Mouse (Mus musculus) heart, adult 2 months (tissue): Measurements from ENCODE around the gene Siglec1. TPM values are rescaled to one million over a fixed set of nuclear protein-coding genes. Genes with fewer than 3 reads are reported as not detected.

Experiments
- DNase-seq, 2 experiments: peaks; one replicate each; pipeline ENCODE4 v3.0.0; 2021
- H3K27ac ChIP-seq: fragments of 200-600 bp; 2 replicates; pipeline ENCODE4 v1.8.1; 2022
- H3K27me3 ChIP-seq: fragments of 200-500 bp; 2 replicates; pipeline ENCODE4 v1.6.1; 2012; ENCODE audit warnings: mild to moderate bottlenecking, low read length, inconsistent platforms, mixed read lengths; ENCODE audit not compliant: control insufficient read depth, insufficient read depth
- H3K36me3 ChIP-seq: fragments of 200-500 bp; 2 replicates; pipeline ENCODE4 v1.6.1; 2012; ENCODE audit warnings: low read length, inconsistent platforms; ENCODE audit not compliant: control insufficient read depth, insufficient read depth
- H3K4me1 ChIP-seq: fragments of 200-500 bp; 2 replicates; pipeline ENCODE4 v1.6.1; 2011; ENCODE audit warnings: low read length; ENCODE audit not compliant: control insufficient read depth, insufficient read depth
- H3K4me3 ChIP-seq: fragments of 200-600 bp; 2 replicates; pipeline ENCODE4 v1.8.1; 2022
- H3K79me2 ChIP-seq: fragments of 200-500 bp; replicated peaks from 2 replicates; pipeline ENCODE4 v1.6.1; 2012; ENCODE audit warnings: mild to moderate bottlenecking, inconsistent platforms, low read length, moderate library complexity, mixed read lengths; ENCODE audit not compliant: control insufficient read depth, insufficient read depth
- H3K9ac ChIP-seq: fragments of 200-500 bp; 2 replicates; pipeline ENCODE4 v1.6.1; 2012; ENCODE audit warnings: low read depth, mild to moderate bottlenecking, control low read depth, inconsistent platforms, low read length, mixed read lengths
- CTCF ChIP-seq: fragments of 200-600 bp; IDR thresholded peaks from 2 replicates; pipeline ENCODE4 v1.8.1; 2022; ENCODE audit warnings: antibody characterized with exemption, mild to moderate bottlenecking, moderate library complexity
- EP300 ChIP-seq: fragments of 200-500 bp; IDR thresholded peaks from 2 replicates; pipeline ENCODE4 v1.6.1; 2011; ENCODE audit warnings: low read depth, low read length, control low read depth; ENCODE audit not compliant: insufficient read depth
- POLR2A ChIP-seq: fragments of 200-500 bp; IDR thresholded peaks from 2 replicates; pipeline ENCODE4 v1.6.1; 2011; ENCODE audit warnings: mild to moderate bottlenecking, low read depth, low read length, control low read depth; ENCODE audit not compliant: insufficient read depth
- WGBS: fragments of 180-500 bp; shearing (Covaris S2); methylation state at CpG from one replicate; pipeline ENCODE4 v1.1.7; 2018; 5-methylcytosine and 5-hydroxymethylcytosine counted together
- intact Hi-C: fragments of 180-260 bp; cut with DNase I; formaldehyde crosslinking; loops from one replicate; pipeline ENCODE4 v1.15.1; 2025
- polyA plus RNA-seq: library from polyadenylated mRNA; depleted of rRNA; stranded (reverse); fragments of >200 nt; gene quantifications from 2 replicates; pipeline ENCODE4 v1.2.3, GENCODE M21; 2012
- total RNA-seq, 2 experiments: library from RNA; stranded (reverse); gene quantifications; 2 replicates each; pipeline ENCODE4 v1.2.3; 2021

The Siglec1 gene
- total and polyA plus RNA-seq, 3 experiments: 2.1 to 3.1 (median 2.5) TPM

- intact Hi-C loops: no loop called here
- no peak for TF ChIP-seq CTCF
- no peak for TF ChIP-seq POLR2A
- no peak for TF ChIP-seq EP300
- Histone ChIP-seq H3K4me1 (peaks cover 1% of the 10 kb centered on the region; the same call in 1 of the 2 replicates), H3K36me3 (no peaks in the 10 kb centered on the region), H3K27me3 (peaks cover 11% of the 10 kb centered on the region; the same call in 1 of the 2 replicates), H3K79me2 (no peaks in the 10 kb centered on the region), H3K4me3 (no peak overlapping the region), H3K9ac (no peak overlapping the region), H3K27ac (no peak overlapping the region)
- DNase-seq: peak in 1 of 2 experiments; percentile 18
- WGBS: 77% methylated on average over 6 of the region's 6 CpGs
These were observed 33.6 kb downstream of the Siglec1 start for GRCm38 (mm10) chr2:131052862-131053418.

DNA sequence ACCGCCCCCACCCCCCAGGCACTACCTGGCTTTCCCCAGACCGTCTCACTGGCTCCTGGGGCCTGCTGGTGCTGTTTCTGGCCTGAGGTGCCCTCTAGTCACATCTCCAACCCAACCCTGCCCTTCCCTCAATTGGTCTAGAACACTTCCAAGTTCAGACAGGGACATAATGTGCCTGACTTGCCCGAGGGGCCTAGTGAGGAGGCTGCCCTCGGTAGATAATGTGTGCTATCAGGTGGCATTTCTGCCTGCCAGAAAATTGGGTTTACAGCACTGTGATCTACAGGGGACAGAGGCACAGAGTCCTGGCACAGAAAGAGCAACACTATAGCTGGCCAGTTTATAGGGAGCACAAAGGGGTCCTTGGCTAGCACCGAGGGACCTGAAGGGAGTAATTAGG, 34.5 kb downstream of the Siglec1 start:
- WGBS: 57% methylated on average over 5 of the region's 5 CpGs
- H3K79me2 ChIP-seq: no peaks in the 10 kb centered on the region
- H3K36me3 ChIP-seq: no peaks in the 10 kb centered on the region
- H3K9ac ChIP-seq: no peak overlapping the region
- no peak overlapping the region for H3K4me3 ChIP-seq
- H3K27ac ChIP-seq: no peak overlapping the region
- peaks cover 11% of the 10 kb centered on the region; the same call in 1 of the 2 replicates for H3K27me3 ChIP-seq
- TF ChIP-seq CTCF (no peak), POLR2A (no peak), EP300 (no peak)
- H3K4me1 ChIP-seq: peaks cover 1% of the 10 kb centered on the region; the same call in 1 of the 2 replicates
- DNase-seq: peak in 1 of 2 experiments; percentile 5
- intact Hi-C loops: no loop called here

GRCm38 (mm10) chr2:131046025-131046424, 40.5 kb downstream of the Siglec1 start:
- intact Hi-C loops: no loop called here

DNA sequence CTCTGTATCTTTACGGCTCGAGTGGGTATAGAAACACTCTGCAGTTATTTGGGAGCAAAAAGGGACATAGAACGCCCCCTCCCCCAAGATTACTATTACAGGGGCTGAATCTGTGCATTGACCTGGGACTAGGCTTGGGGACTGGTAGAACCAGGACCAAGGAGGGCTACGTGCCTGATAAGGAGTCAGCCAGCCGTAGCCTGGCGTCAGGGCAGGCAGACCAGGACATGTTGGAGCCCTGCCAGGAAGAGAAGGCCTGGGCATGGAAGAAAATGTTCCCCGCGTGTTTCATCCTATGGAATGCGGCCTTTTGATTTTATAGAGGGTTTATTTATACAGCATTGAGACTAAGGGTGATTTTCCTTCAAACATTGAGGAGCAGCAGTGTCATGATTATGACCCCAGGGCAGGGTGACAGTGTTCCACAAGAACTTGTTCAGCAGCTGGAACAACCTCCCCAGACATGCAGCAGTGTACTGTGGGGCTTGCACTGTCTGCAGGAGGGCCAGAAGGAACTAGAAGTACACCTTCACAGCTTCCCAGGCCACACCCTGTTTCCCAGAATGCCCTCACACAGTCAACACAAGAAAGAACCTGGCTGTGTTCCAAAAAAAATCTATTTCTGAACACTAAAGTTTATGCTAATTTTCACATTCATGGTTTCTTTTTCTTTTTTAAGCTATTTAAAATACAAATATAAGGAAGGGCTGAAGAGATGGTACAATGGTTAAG, 41.4 kb downstream of the Siglec1 start:
- WGBS: 45% methylated on average over 9 of the region's 9 CpGs
- no peak overlapping the region for H3K4me3 ChIP-seq
- H3K79me2 ChIP-seq: no peaks in the 10 kb centered on the region
- H3K36me3 ChIP-seq: no peaks in the 10 kb centered on the region
- no peak for DNase-seq
- TF ChIP-seq CTCF: no peak
- TF ChIP-seq POLR2A: no peak
- H3K4me1 ChIP-seq: peaks cover 5% of the 10 kb centered on the region
- no peak overlapping the region for H3K27ac ChIP-seq
- H3K9ac ChIP-seq: no peak overlapping the region
- peaks cover 6% of the 10 kb centered on the region for H3K27me3 ChIP-seq
- intact Hi-C loops: no loop called here

More at GRCm38 (mm10) chr2:131046025-131046424, 40.5 kb downstream of the Siglec1 start:
- no peak overlapping the region for H3K27ac ChIP-seq
- H3K9ac ChIP-seq: no peak overlapping the region
- H3K79me2 ChIP-seq: no peaks in the 10 kb centered on the region
- no peak for DNase-seq
- TF ChIP-seq EP300 (no peak), POLR2A (no peak), CTCF (no peak)
- H3K4me3 ChIP-seq: no peak overlapping the region
- H3K4me1 ChIP-seq: peaks cover 5% of the 10 kb centered on the region
- H3K36me3 ChIP-seq: no peaks in the 10 kb centered on the region
- WGBS: 70% methylated on average over 2 of the region's 2 CpGs
- H3K27me3 ChIP-seq: peaks cover 6% of the 10 kb centered on the region

DNA sequence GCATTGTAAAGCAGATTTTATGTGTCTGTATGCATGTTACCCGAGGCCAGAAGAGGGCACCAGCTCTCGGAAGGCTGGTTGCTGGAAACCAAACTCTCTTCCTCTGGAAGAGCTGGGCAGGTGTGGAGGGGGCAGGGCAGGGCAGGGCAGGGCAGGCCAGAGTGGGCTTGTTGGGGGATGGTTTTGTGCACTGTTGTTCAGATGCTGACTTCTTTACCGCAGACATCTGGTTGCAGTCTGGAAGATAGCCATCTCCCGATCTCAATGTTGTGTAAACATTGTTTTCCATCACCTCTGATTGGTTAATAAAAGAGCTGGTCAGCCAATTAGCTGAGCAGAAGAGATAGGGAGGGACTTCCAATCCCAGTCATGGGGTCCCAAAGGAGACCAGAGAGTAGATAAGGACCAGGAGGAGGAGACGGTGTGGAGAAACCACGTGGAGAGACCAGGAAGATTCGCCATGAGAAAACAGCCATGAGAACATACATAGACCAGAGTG, 42.2 kb downstream of the Siglec1 start:
- no peak for DNase-seq
- intact Hi-C loops: no loop called here
- H3K4me3 ChIP-seq: no peak overlapping the region
- peaks cover 6% of the 10 kb centered on the region for H3K27me3 ChIP-seq
- H3K4me1 ChIP-seq: peaks cover 5% of the 10 kb centered on the region
- H3K27ac ChIP-seq: no peak overlapping the region
- TF ChIP-seq CTCF (0 out of 2 replicates have a peak, but pooled peaks have one; percentile 3), EP300 (no peak)
- no peaks in the 10 kb centered on the region for H3K79me2 ChIP-seq
- no peaks in the 10 kb centered on the region for H3K36me3 ChIP-seq
- H3K9ac ChIP-seq: no peak overlapping the region
- 19% methylated on average over 7 of the region's 7 CpGs for WGBS

DNA sequence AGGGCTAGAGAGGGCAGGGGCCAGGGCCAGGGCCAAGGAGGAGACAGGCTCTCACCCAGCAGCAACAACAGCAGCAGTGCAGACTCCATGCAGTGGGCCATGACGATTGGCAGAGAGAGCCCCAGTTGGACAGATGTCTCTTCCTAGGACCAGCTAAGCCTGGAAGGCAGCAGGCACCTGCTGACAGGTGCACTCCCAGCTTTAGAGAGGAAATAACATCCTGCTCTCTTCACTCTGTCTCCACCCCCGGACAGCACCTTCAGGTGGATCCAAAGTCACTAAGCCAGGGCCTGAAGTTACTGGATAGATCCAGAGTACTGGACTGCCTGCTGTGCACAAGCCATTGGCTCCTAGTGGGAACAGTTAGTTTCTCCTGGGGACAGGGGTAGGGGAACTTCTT, 43.6 kb downstream of the Siglec1 start, which contains the start of gene Gfra4:
Gfra4 (minus strand) TSS at position 101 of the 400 bp plus-strand sequence.
- H3K79me2 ChIP-seq: no peaks in the 10 kb centered on the region

More for the DNA sequence above, 43.6 kb downstream of the Siglec1 start, which contains the start of gene Gfra4:
- WGBS: 76% methylated on average over 2 of the region's 2 CpGs
- Histone ChIP-seq H3K36me3 (no peaks in the 10 kb centered on the region), H3K27ac (no peak within 1 kb of the TSS), H3K4me3 (no peak within 1 kb of the TSS), H3K9ac (no peak within 1 kb of the TSS), H3K4me1 (peaks cover 5% of the 10 kb centered on the region), H3K27me3 (peaks cover 6% of the 10 kb centered on the region)
- no peak for DNase-seq
- TF ChIP-seq CTCF (no peak), EP300 (no peak), POLR2A (no peak)
- intact Hi-C loops: no loop called here
